Mouse (Mus musculus) intestine, postnatal 0 days (tissue): ENCODE data around the gene Matn3. TPM values are rescaled to one million over a fixed set of nuclear protein-coding genes. Genes with fewer than 3 reads are reported as not detected.
"Not testable (repeated sequence)": the region's sequence is repeated elsewhere in the genome, so short reads cannot be mapped to it uniquely, and the experiment has no call there.

Experiments
- ATAC-seq: fragments of 200-750 bp; cut with Nextera tagmentation; 2 replicates; pipeline ENCODE4 v1.8.0; 2017; ENCODE audit warnings: mild to moderate bottlenecking, moderate TSS enrichment, moderate library complexity
- H3K27ac ChIP-seq: fragments of 300-500 bp; sonication (generic); 2 replicates; pipeline ENCODE4 v1.5.1; 2014; ENCODE audit warnings: mild to moderate bottlenecking, low read depth, low read length, moderate library complexity
- H3K27me3 ChIP-seq: fragments of 300-500 bp; sonication (generic); replicated peaks from 2 replicates; pipeline ENCODE4 v1.6.1; 2014; ENCODE audit warnings: low read length, mixed read lengths; ENCODE audit not compliant: control insufficient read depth, insufficient read depth
- H3K36me3 ChIP-seq: fragments of 300-500 bp; sonication (generic); 2 replicates; pipeline ENCODE4 v1.6.1; 2014; ENCODE audit warnings: mild to moderate bottlenecking, moderate library complexity; ENCODE audit not compliant: control insufficient read depth, insufficient read depth
- H3K4me1 ChIP-seq: fragments of 300-500 bp; sonication (generic); replicated peaks from 2 replicates; pipeline ENCODE4 v1.6.1; 2014; ENCODE audit warnings: antibody characterized with exemption, low read length, mixed read lengths; ENCODE audit not compliant: control insufficient read depth, insufficient read depth
- H3K4me2 ChIP-seq: fragments of 300-500 bp; sonication (generic); replicated peaks from 2 replicates; pipeline ENCODE4 v1.6.1; 2014; ENCODE audit warnings: low read depth, mild to moderate bottlenecking, moderate library complexity
- H3K4me3 ChIP-seq: fragments of 300-500 bp; sonication (generic); 2 replicates; pipeline ENCODE4 v1.5.1; 2014; ENCODE audit warnings: low read depth, low read length
- H3K9ac ChIP-seq: fragments of 300-500 bp; sonication (generic); 2 replicates; pipeline ENCODE4 v1.6.1; 2014; ENCODE audit warnings: mild to moderate bottlenecking, low read depth, low read length
- H3K9me3 ChIP-seq: fragments of 300-500 bp; sonication (generic); 2 replicates; pipeline ENCODE4 v1.6.1; 2016; ENCODE audit warnings: mixed run types; ENCODE audit not compliant: control insufficient read depth
- CTCF ChIP-seq: sonication (generic); IDR thresholded peaks from 2 replicates; pipeline ENCODE4 v1.5.1; 2016; ENCODE audit warnings: low read depth, mild to moderate bottlenecking, control low read depth, antibody characterized with exemption, moderate library complexity
- WGBS: fragments of 180-500 bp; shearing (Covaris S2); extraction: QIAGEN DNeasy Blood & Tissue Kit; methylation state at CpG from one replicate; pipeline ENCODE4 v1.1.7; 2014; 5-methylcytosine and 5-hydroxymethylcytosine counted together
- polyA plus RNA-seq: library from polyadenylated mRNA; unstranded; fragments of >200 nt; fragmentation: Nextera tagmentation; extraction: Ambion mirVana; gene quantifications from 2 replicates; pipeline ENCODE4 v1.2.1, GENCODE M21; 2015

The Matn3 gene
- polyA plus RNA-seq, 1 experiment from 2014 or later: not detected

- no peak for TF ChIP-seq CTCF
- H3K4me3 ChIP-seq: no peak overlapping the region
- H3K27ac ChIP-seq: no peak overlapping the region
- peaks cover 29% of the 10 kb centered on the region for H3K36me3 ChIP-seq
- no peak for ATAC-seq
- no peaks in the 10 kb centered on the region for H3K27me3 ChIP-seq
- H3K4me2 ChIP-seq: no peak overlapping the region
- no peaks in the 10 kb centered on the region for H3K4me1 ChIP-seq
- H3K9ac ChIP-seq: no peak overlapping the region
- 55% methylated on average over 4 of the region's 4 CpGs for WGBS
- H3K9me3 ChIP-seq: no peaks in the 10 kb centered on the region
Measured at GRCm38 (mm10) chr12:8931083-8931482, 16.6 kb upstream of the Matn3 start.

- Histone ChIP-seq H3K9me3 (no peaks in the 10 kb centered on the region), H3K4me2 (no peak overlapping the region), H3K36me3 (peaks cover 65% of the 10 kb centered on the region), H3K27ac (no peak overlapping the region), H3K4me3 (no peak overlapping the region), H3K9ac (no peak overlapping the region), H3K27me3 (no peaks in the 10 kb centered on the region), H3K4me1 (no peaks in the 10 kb centered on the region)
- ATAC-seq: no peak
- no peak for TF ChIP-seq CTCF
- 56% methylated on average over 5 of the region's 5 CpGs for WGBS
Measured at GRCm38 (mm10) chr12:8935349-8935748, 12.4 kb upstream of the Matn3 start.

- not testable (repeated sequence) for H3K9me3 ChIP-seq, ATAC-seq, H3K27ac ChIP-seq, H3K9ac ChIP-seq, H3K27me3 ChIP-seq, H3K4me1 ChIP-seq, H3K4me3 ChIP-seq, H3K4me2 ChIP-seq
- H3K36me3 ChIP-seq: peaks cover 65% of the 10 kb centered on the region
- 65% methylated on average over 4 of the region's 4 CpGs for WGBS
- TF ChIP-seq CTCF: peak; percentile 59
Measured at GRCm38 (mm10) chr12:8936210-8936609, 11.5 kb upstream of the Matn3 start.

GRCm38 (mm10) chr12:8939490-8939889, 8.2 kb upstream of the Matn3 start:
- no peak overlapping the region for H3K4me3 ChIP-seq
- TF ChIP-seq CTCF: no peak
- no peak for ATAC-seq
- no peaks in the 10 kb centered on the region for H3K9me3 ChIP-seq
- H3K4me2 ChIP-seq: no peak overlapping the region
- peaks cover 50% of the 10 kb centered on the region for H3K36me3 ChIP-seq
- no peaks in the 10 kb centered on the region for H3K27me3 ChIP-seq
- H3K27ac ChIP-seq: no peak overlapping the region
- WGBS: 94% methylated on average over 4 of the region's 4 CpGs
- no peaks in the 10 kb centered on the region for H3K4me1 ChIP-seq
- no peak overlapping the region for H3K9ac ChIP-seq

- ATAC-seq: no peak
- H3K36me3 ChIP-seq: peaks cover 42% of the 10 kb centered on the region
- 69% methylated on average over 12 of the region's 12 CpGs for WGBS
- no peaks in the 10 kb centered on the region for H3K9me3 ChIP-seq
- H3K4me3 ChIP-seq: no peak overlapping the region
- no peak for TF ChIP-seq CTCF
- H3K27me3 ChIP-seq: no peaks in the 10 kb centered on the region
- no peak overlapping the region for H3K4me2 ChIP-seq
- no peak overlapping the region for H3K27ac ChIP-seq
- no peaks in the 10 kb centered on the region for H3K4me1 ChIP-seq
- no peak overlapping the region for H3K9ac ChIP-seq
Measured at GRCm38 (mm10) chr12:8940011-8941005, 7.4 kb upstream of the Matn3 start.

GRCm38 (mm10) chr12:8941131-8941615, 6.6 kb upstream of the Matn3 start:
- Histone ChIP-seq H3K4me2 (no peak overlapping the region), H3K9ac (no peak overlapping the region), H3K4me3 (no peak overlapping the region), H3K36me3 (peaks cover 35% of the 10 kb centered on the region), H3K9me3 (no peaks in the 10 kb centered on the region), H3K27me3 (no peaks in the 10 kb centered on the region), H3K4me1 (no peaks in the 10 kb centered on the region), H3K27ac (no peak overlapping the region)
- WGBS: 59% methylated on average over 4 of the region's 4 CpGs
- TF ChIP-seq CTCF: no peak
- ATAC-seq: no peak
